11 mouse cellular contexts compared by ENCODE assay signal in the genomic region with DNA sequence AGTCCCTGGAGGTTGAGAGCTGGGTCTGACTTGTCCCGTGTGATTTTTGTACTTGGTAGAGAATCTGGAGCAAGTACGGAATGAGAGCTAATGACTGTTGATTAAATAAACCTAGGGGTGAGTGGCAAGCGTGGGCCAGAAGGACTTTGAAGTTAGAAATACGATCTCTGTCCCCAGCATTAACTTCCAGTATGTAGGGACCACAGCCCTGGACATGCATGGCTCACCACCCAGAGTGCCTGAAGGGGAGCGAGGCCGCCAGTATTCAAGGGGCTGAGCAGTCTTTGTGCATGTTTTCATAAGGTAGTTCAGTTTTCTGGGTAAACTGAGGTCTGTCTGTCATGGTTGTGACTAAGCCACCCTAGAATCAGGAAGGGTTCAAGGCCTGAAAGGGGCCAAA. TPM values are rescaled to one million over a fixed set of nuclear protein-coding genes. Genes with fewer than 3 reads are reported as not detected.
A peak's percentile ranks its signal among the peaks of the same experiment; 100 is the strongest.
DNase-seq lines count a peak whose midpoint lies in the region; ATAC-seq and TF ChIP-seq lines count a peak whose summit lies in the region.
"Had no signal": no experiment of that assay in that cellular context is flagged by ENCODE, and none has a peak within 500 bp of the region (broad histone marks: within the 10 kb centered on the region; RNA-seq: fewer than 3 reads in every experiment).

No protein-coding gene starts in this region.

- H3K36me3 ChIP-seq in heart, embryonic 10.5 days = no peaks in the 10 kb centered on the region
- no peaks in the 10 kb centered on the region for H3K36me3 ChIP-seq in stomach, embryonic 14.5 days (ENCODE audit: control insufficient read depth, insufficient read depth, low read length)
- H3K36me3 ChIP-seq in stomach, postnatal 0 days (ENCODE audit: control insufficient read depth, insufficient read depth, low read length) = no peaks in the 10 kb centered on the region
- H3K36me3 ChIP-seq in limb, embryonic 13.5 days = no peaks in the 10 kb centered on the region

- TF ChIP-seq EP300 in stomach, postnatal 0 days (optimal IDR thresholded peaks at IDR 0.05) = no peak

- intact Hi-C loops in heart, postnatal 14 days (cut with DNase I) = no loop called here

- DNase-seq in heart, embryonic 10.5 days (ENCODE audit: low spot score) = no peak
- no peak for DNase-seq in heart, postnatal 14 days
- no peak for DNase-seq in stomach, postnatal 0 days (ENCODE audit: low spot score)
- no peak for DNase-seq in adrenal gland, postnatal 10 days
- no peak for DNase-seq in adrenal gland, adult (ENCODE audit: inconsistent age in 2 of 2, low spot score in 1 of 2)
- no peak for DNase-seq in urinary bladder, postnatal 14 days (ENCODE audit: low spot score)
- DNase-seq: lung, postnatal 36 days had no signal

- no peak for TF ChIP-seq CTCF in stomach, postnatal 0 days (IDR thresholded peaks at IDR 0.05; ENCODE audit: low read depth)

- peaks cover 85% of the 10 kb centered on the region for H3K27me3 ChIP-seq in heart, embryonic 10.5 days (ENCODE audit: insufficient read depth, poor library complexity, severe bottlenecking)
- H3K27me3 ChIP-seq in stomach, embryonic 14.5 days (ENCODE audit: control insufficient read depth, insufficient read depth, low read length) = peaks cover 47% of the 10 kb centered on the region
- H3K27me3 ChIP-seq in stomach, postnatal 0 days (ENCODE audit: control insufficient read depth, insufficient read depth, low read length) = peaks cover 33% of the 10 kb centered on the region
- H3K27me3 ChIP-seq in limb, embryonic 13.5 days = peaks cover 86% of the 10 kb centered on the region

- no peaks in the 10 kb centered on the region for H3K9me3 ChIP-seq in heart, embryonic 10.5 days
- no peaks in the 10 kb centered on the region for H3K9me3 ChIP-seq in stomach, embryonic 14.5 days (ENCODE audit: control insufficient read depth, low read depth, low read length)
- no peaks in the 10 kb centered on the region for H3K9me3 ChIP-seq in stomach, postnatal 0 days (ENCODE audit: control insufficient read depth, low read length)
- H3K9me3 ChIP-seq in limb, embryonic 13.5 days = no peaks in the 10 kb centered on the region

- peak overlapping the region; percentile 65; the same call in 1 of the 2 replicates for H3K4me3 ChIP-seq in heart, embryonic 10.5 days
- H3K4me3 ChIP-seq in stomach, embryonic 14.5 days (ENCODE audit: low read depth, low read length) = peak overlapping the region; percentile 31; the same call in 1 of the 2 replicates
- no peak overlapping the region for H3K4me3 ChIP-seq in stomach, postnatal 0 days (ENCODE audit: low read depth, low read length)
- peak overlapping the region; percentile 51 for H3K4me3 ChIP-seq in limb, embryonic 13.5 days

- peaks cover 26% of the 10 kb centered on the region for H3K4me1 ChIP-seq in heart, embryonic 10.5 days
- peaks cover 8% of the 10 kb centered on the region; the same call in 1 of the 2 replicates for H3K4me1 ChIP-seq in stomach, embryonic 14.5 days (ENCODE audit: control insufficient read depth, insufficient read depth, low read length)
- no peaks in the 10 kb centered on the region for H3K4me1 ChIP-seq in stomach, postnatal 0 days (replicated peaks; ENCODE audit: control insufficient read depth, insufficient read depth)
- peaks cover 18% of the 10 kb centered on the region for H3K4me1 ChIP-seq in limb, embryonic 13.5 days

- H3K4me2 ChIP-seq in stomach, embryonic 14.5 days (replicated peaks; ENCODE audit: low read depth, low read length) = peak overlapping the region; percentile 75
- no peak overlapping the region for H3K4me2 ChIP-seq in stomach, postnatal 0 days (replicated peaks; ENCODE audit: low read depth)
- H3K4me2 ChIP-seq in limb, embryonic 13.5 days (replicated peaks) = peak overlapping the region; percentile 96

- WGBS in heart, embryonic 10.5 days = 43% methylated on average over 6 of the region's 6 CpGs
- WGBS in stomach, embryonic 14.5 days = 30% methylated on average over 6 of the region's 6 CpGs
- WGBS in stomach, postnatal 0 days = 34% methylated on average over 6 of the region's 6 CpGs
- WGBS in limb, embryonic 13.5 days = 24% methylated on average over 6 of the region's 6 CpGs

- no peak overlapping the region for H3K9ac ChIP-seq in stomach, embryonic 14.5 days (replicated peaks; ENCODE audit: low read depth, low read length)
- H3K9ac ChIP-seq in stomach, postnatal 0 days (ENCODE audit: low read length) = no peak overlapping the region
- H3K9ac ChIP-seq in limb, embryonic 13.5 days = no peak overlapping the region

- H3K27ac ChIP-seq in heart, embryonic 10.5 days = no peak overlapping the region
- no peak overlapping the region for H3K27ac ChIP-seq in stomach, embryonic 14.5 days (ENCODE audit: low read length)
- no peak overlapping the region for H3K27ac ChIP-seq in stomach, postnatal 0 days (replicated peaks)
- H3K27ac ChIP-seq in limb, embryonic 13.5 days = no peak overlapping the region

- no peak for ATAC-seq in stomach, embryonic 14.5 days (ENCODE audit: insufficient number of reproducible peaks, insufficient read depth, low FRiP score, low read depth)
- no peak for ATAC-seq in stomach, postnatal 0 days (ENCODE audit: low FRiP score, low TSS enrichment)
- ATAC-seq in limb, embryonic 13.5 days (ENCODE audit: low FRiP score, low read depth) = no peak
- ATAC-seq: inflammation-experienced regulatory T-cells, adult 6 months had no signal

RNA-seq across cellular contexts. Expression of a gene that starts 0.7 kb away (rescaled TPM):
- polyA plus RNA-seq in heart, embryonic 10.5 days (2016; fragmentation: Nextera tagmentation; extraction: Ambion mirVana) = 0.04 TPM in 1 of 2 replicates, not detected in the other
- total RNA-seq in heart, postnatal 14 days (2021) = under 1 TPM; 0.05 TPM
- 0.35 and 0.51 TPM in 2 replicates for polyA plus RNA-seq in stomach, embryonic 14.5 days (2014; fragmentation: Nextera tagmentation; extraction: Ambion mirVana)
- 0.18 TPM in 2 replicates for polyA plus RNA-seq in stomach, postnatal 0 days (2015; fragmentation: Nextera tagmentation; extraction: Ambion mirVana)
- 0.06 and 0.60 TPM in 2 replicates for polyA plus RNA-seq in limb, embryonic 13.5 days (2015; fragmentation: Nextera tagmentation; extraction: Ambion mirVana)
- 1 to 10 TPM in 1 of 2 experiments, under 1 TPM in 1; 0.63 to 1.7 TPM for total RNA-seq in adrenal gland, postnatal 10 days (2021)

RNA-seq across cellular contexts. Expression of a gene that starts 19.3 kb away (rescaled TPM):
- polyA plus RNA-seq in heart, embryonic 10.5 days (2016; fragmentation: Nextera tagmentation; extraction: Ambion mirVana) = 0.17 and 0.85 TPM in 2 replicates
- total RNA-seq in heart, postnatal 14 days (2021) = not detected
- polyA plus RNA-seq in stomach, embryonic 14.5 days (2014; fragmentation: Nextera tagmentation; extraction: Ambion mirVana) = 0.13 and 0.17 TPM in 2 replicates
- 0.50 and 0.79 TPM in 2 replicates for polyA plus RNA-seq in stomach, postnatal 0 days (2015; fragmentation: Nextera tagmentation; extraction: Ambion mirVana)
- polyA plus RNA-seq in limb, embryonic 13.5 days (2015; fragmentation: Nextera tagmentation; extraction: Ambion mirVana) = 59.2 and 69.5 TPM in 2 replicates
- total RNA-seq in adrenal gland, postnatal 10 days (2021) = 1 to 10 TPM in 1 of 2 experiments, under 1 TPM in 1; 0.84 to 2.7 TPM
- total RNA-seq: left cerebral cortex, adult 18-20 months had no signal
- polyA plus RNA-seq: inflammation-experienced regulatory T-cells, adult 6 months had no signal

Comparison
In these comparisons a context has a peak if more than half of its experiments do, and no peak if none do; other contexts are left out.
1. RNA of a gene that starts 19.3 kb away (polyA plus RNA-seq): 59.2 to 69.5 TPM in limb, embryonic 13.5 days; 0.17 to 0.85 TPM in heart, embryonic 10.5 days, 0.50 to 0.79 TPM in stomach, postnatal 0 days and 0.13 to 0.17 TPM in stomach, embryonic 14.5 days; every median in the first group is over 10 times any median in the second.